Mouse (Mus musculus) fat pad, adult 2 months (tissue): Measurements from ENCODE around the gene Mrgprh.

Experiments
- DNase-seq: peaks from one replicate; pipeline ENCODE4 v3.0.0-alpha.2; 2011; ENCODE audit warnings: low read depth, low spot score; ENCODE audit errors: extremely low read depth

Gene Mrgprh

GRCm38 (mm10) chr17:12915881-12916583 is 40.2 kb downstream of the Mrgprh start, which contains the start of gene Mrpl18:
TSS of gene Mrpl18 (minus strand) at chr17:12916345.
- peak; percentile 92 for DNase-seq

- DNase-seq = no peak
Measured at GRCm38 (mm10) chr17:12916588-12917380, 41.0 kb downstream of the Mrgprh start.

GRCm38 (mm10) chr17:12921073-12921472 is 45.2 kb downstream of the Mrgprh start:
- DNase-seq = no peak

- peak; percentile 69 for DNase-seq
Measured at GRCm38 (mm10) chr17:12925001-12925400, 49.2 kb downstream of the Mrgprh start.

GRCm38 (mm10) chr17:12925703-12926180 is 49.9 kb downstream of the Mrgprh start:
- DNase-seq = no peak
